Mouse (Mus musculus) cerebellum, adult 2 months (tissue): Measurements from ENCODE around the gene Atoh1. TPM values are rescaled to one million over a fixed set of nuclear protein-coding genes. Genes with fewer than 3 reads are reported as not detected.

Source experiments
- DNase-seq, 2 experiments: peaks; one replicate each; pipeline ENCODE4 v3.0.0; 2021
- H3K27ac ChIP-seq: fragments of 200-500 bp; 2 replicates; pipeline ENCODE4 v1.5.1; 2012; ENCODE audit warnings: low read length, control low read depth, inconsistent platforms; ENCODE audit not compliant: insufficient read depth
- H3K27me3 ChIP-seq: fragments of 200-500 bp; 2 replicates; pipeline ENCODE4 v1.6.1; 2012; ENCODE audit warnings: inconsistent platforms, mild to moderate bottlenecking, low read length, moderate library complexity; ENCODE audit not compliant: control insufficient read depth, insufficient read depth
- H3K4me1 ChIP-seq: fragments of 200-500 bp; 2 replicates; pipeline ENCODE4 v1.6.1; 2011; ENCODE audit warnings: low read length; ENCODE audit not compliant: control insufficient read depth, insufficient read depth
- H3K4me3 ChIP-seq: fragments of 200-500 bp; replicated peaks from 2 replicates; pipeline ENCODE3; 2011; ENCODE audit warnings: mild to moderate bottlenecking, low read depth, low read length, control low read depth; ENCODE audit not compliant: insufficient read depth
- CTCF ChIP-seq: fragments of 200-500 bp; IDR thresholded peaks from 2 replicates; pipeline ENCODE4 v1.5.1; 2011; ENCODE audit warnings: low read depth, mild to moderate bottlenecking, control low read depth, low read length, moderate library complexity, borderline replicate concordance; ENCODE audit not compliant: insufficient read depth
- POLR2A ChIP-seq: fragments of 200-500 bp; IDR thresholded peaks from 2 replicates; pipeline ENCODE4 v1.6.1; 2011; ENCODE audit warnings: low read length, control low read depth, borderline replicate concordance; ENCODE audit not compliant: insufficient read depth
- WGBS: fragments of 180-500 bp; shearing (Covaris S2); methylation state at CpG from one replicate; pipeline ENCODE4 v1.1.7; 2018; 5-methylcytosine and 5-hydroxymethylcytosine counted together
- polyA plus RNA-seq: library from polyadenylated mRNA; depleted of rRNA; stranded (reverse); fragments of >200 nt; gene quantifications from 2 replicates; pipeline ENCODE4 v1.2.3, GENCODE M21; 2012

The Atoh1 gene
- polyA plus RNA-seq, 1 experiment = 0.05 TPM

DNA sequence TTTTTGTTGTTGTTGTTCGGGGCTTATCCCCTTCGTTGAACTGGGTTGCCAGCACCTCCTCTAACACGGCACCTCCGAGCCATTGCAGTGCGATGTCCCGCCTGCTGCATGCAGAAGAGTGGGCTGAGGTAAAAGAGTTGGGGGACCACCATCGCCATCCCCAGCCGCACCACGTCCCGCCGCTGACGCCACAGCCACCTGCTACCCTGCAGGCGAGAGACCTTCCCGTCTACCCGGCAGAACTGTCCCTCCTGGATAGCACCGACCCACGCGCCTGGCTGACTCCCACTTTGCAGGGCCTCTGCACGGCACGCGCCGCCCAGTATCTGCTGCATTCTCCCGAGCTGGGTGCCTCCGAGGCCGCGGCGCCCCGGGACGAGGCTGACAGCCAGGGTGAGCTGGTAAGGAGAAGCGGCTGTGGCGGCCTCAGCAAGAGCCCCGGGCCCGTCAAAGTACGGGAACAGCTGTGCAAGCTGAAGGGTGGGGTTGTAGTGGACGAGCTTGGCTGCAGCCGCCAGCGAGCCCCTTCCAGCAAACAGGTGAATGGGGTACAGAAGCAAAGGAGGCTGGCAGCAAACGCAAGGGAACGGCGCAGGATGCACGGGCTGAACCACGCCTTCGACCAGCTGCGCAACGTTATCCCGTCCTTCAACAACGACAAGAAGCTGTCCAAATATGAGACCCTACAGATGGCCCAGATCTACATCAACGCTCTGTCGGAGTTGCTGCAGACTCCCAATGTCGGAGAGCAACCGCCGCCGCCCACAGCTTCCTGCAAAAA is 496 bp downstream of the Atoh1 start:
- Histone ChIP-seq H3K4me1 (peaks cover 9% of the 10 kb centered on the region), H3K4me3 (peak overlapping the region; percentile 11), H3K27ac (no peak overlapping the region), H3K27me3 (peaks cover 11% of the 10 kb centered on the region; the same call in 1 of the 2 replicates)
- DNase-seq = peak in 1 of 2 experiments; percentile 37
- TF ChIP-seq CTCF = no peak
- no peak for TF ChIP-seq POLR2A
- WGBS = under 1% methylated on average over 53 of the region's 53 CpGs

DNA sequence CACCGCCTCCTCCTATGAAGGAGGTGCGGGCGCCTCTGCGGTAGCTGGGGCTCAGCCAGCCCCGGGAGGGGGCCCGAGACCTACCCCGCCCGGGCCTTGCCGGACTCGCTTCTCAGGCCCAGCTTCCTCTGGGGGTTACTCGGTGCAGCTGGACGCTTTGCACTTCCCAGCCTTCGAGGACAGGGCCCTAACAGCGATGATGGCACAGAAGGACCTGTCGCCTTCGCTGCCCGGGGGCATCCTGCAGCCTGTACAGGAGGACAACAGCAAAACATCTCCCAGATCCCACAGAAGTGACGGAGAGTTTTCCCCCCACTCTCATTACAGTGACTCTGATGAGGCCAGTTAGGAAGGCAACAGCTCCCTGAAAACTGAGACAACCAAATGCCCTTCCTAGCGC is 1.1 kb downstream of the Atoh1 start:
- peak in 1 of 2 experiments; percentile 32 for DNase-seq
- TF ChIP-seq POLR2A (no peak), CTCF (no peak)
- 2% methylated on average over 19 of the region's 19 CpGs for WGBS
- peaks cover 9% of the 10 kb centered on the region for H3K4me1 ChIP-seq
- no peak overlapping the region for H3K4me3 ChIP-seq
- no peak overlapping the region for H3K27ac ChIP-seq
- H3K27me3 ChIP-seq = peaks cover 13% of the 10 kb centered on the region; the same call in 1 of the 2 replicates

DNA sequence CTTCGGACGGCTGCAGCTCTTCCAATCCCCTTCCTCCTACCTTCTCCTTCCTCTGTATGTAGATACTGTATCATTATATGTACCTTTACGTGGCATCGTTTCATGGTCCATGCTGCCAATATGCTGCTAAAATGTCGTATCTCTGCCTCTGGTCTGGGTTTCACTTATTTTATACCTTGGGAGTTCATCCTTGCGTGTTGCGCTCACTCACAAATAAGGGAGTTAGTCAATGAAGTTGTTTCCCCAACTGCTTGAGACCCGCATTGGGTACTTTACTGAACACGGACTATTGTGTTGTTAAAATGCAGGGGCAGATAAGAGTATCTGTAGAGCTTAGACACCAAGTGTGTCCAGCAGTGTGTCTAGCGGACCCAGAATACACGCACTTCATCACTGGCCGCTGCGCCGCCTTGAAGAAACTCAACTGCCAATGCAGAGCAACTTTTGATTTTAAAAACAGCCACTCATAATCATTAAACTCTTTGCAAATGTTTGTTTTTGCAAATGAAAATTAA is 1.6 kb downstream of the Atoh1 start:
- no peak for DNase-seq
- Histone ChIP-seq H3K4me1 (peaks cover 9% of the 10 kb centered on the region), H3K27ac (no peak overlapping the region), H3K4me3 (no peak overlapping the region), H3K27me3 (peaks cover 13% of the 10 kb centered on the region; the same call in 1 of the 2 replicates)
- TF ChIP-seq CTCF (no peak), POLR2A (no peak)
- 12% methylated on average over 14 of the region's 14 CpGs for WGBS

DNA sequence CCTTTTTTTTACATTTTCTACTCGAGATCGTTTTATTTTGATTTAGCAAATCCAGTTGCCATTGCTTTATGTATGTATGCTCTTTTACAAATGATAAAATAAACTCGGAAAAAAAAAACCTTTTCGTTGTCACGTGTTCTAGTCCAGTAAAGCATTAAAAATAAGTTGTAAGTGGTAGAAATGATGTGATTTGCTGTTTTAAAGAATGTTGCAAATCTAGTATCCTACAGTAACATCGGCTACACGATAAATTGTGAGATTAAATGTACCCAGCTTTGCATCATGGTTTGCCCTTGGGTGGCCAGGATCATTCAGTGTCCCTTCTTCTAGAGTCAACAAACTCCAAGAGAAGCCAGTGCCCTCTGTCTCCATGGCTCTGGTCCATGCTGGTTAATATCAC is 2.2 kb downstream of the Atoh1 start:
- Histone ChIP-seq H3K27me3 (peaks cover 13% of the 10 kb centered on the region; the same call in 1 of the 2 replicates), H3K27ac (no peak overlapping the region), H3K4me1 (peaks cover 9% of the 10 kb centered on the region), H3K4me3 (no peak overlapping the region)
- DNase-seq = no peak
- TF ChIP-seq CTCF (no peak), POLR2A (no peak)
- 11% methylated on average over 7 of the region's 7 CpGs for WGBS

DNA sequence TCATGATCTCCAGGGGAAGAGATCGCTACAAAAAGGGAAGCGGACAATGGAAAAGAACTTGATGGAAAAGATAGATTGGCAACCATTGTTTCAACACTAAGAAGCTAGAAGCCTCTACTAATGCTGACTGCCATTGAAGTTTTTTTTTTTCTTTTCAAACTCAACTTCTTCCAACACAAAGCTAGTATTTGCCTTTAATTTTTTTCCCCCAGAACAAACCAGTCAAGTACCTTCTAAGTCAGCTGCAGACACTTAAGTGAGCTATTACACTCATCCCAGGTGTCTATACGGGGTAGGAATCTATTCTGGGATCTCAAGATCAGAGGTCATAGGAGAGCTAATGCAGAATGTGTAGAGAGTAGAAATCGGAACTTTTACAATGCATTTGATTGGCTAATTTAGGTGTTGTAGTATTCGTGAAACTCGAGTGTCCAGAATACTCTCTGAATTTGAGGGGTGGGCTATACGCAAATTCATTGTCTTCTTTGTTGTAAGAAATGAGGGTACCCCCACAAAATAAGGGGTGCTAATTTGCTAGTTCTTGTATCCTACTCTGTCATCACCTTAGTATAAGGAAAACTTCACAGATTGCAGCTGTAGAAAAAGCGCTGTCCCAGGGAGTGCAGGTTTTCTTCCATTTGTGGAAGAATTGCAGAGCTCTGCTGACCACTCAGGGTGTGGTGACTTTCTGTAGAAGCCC is 2.8 kb downstream of the Atoh1 start:
- TF ChIP-seq POLR2A (no peak), CTCF (no peak)
- H3K4me1 ChIP-seq = peaks cover 9% of the 10 kb centered on the region
- H3K27ac ChIP-seq = no peak overlapping the region

DNA sequence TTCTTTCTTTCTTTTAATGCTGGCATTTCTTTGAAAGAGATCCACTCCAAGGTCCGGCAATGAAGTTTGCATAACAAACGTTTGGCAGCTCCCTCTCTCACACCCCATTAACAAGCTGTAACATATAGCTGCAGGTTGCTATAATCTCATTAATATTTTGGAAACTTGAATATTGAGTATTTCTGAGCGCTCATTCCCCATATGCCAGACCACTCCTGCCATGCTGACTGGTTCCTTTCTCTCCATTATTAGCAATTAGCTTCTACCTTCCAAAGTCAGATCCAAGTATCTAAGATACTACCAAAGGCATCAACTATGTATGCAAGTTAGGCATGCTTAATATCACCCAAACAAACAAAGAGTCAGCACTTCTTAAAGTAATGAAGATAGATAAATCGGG is 4.4 kb downstream of the Atoh1 start:
- H3K27me3 ChIP-seq = peaks cover 13% of the 10 kb centered on the region; the same call in 1 of the 2 replicates
- WGBS = 9% methylated on average over 4 of the region's 4 CpGs
- no peak for DNase-seq
- peaks cover 5% of the 10 kb centered on the region; the same call in 1 of the 2 replicates for H3K4me1 ChIP-seq
- no peak overlapping the region for H3K4me3 ChIP-seq
- no peak overlapping the region for H3K27ac ChIP-seq
- no peak for TF ChIP-seq CTCF
- TF ChIP-seq POLR2A = no peak

More for the DNA sequence above, 2.8 kb downstream of the Atoh1 start:
- WGBS = 11% methylated on average over 8 of the region's 8 CpGs
- no peak for DNase-seq
- no peak overlapping the region for H3K4me3 ChIP-seq
- H3K27me3 ChIP-seq = peaks cover 13% of the 10 kb centered on the region; the same call in 1 of the 2 replicates

DNA sequence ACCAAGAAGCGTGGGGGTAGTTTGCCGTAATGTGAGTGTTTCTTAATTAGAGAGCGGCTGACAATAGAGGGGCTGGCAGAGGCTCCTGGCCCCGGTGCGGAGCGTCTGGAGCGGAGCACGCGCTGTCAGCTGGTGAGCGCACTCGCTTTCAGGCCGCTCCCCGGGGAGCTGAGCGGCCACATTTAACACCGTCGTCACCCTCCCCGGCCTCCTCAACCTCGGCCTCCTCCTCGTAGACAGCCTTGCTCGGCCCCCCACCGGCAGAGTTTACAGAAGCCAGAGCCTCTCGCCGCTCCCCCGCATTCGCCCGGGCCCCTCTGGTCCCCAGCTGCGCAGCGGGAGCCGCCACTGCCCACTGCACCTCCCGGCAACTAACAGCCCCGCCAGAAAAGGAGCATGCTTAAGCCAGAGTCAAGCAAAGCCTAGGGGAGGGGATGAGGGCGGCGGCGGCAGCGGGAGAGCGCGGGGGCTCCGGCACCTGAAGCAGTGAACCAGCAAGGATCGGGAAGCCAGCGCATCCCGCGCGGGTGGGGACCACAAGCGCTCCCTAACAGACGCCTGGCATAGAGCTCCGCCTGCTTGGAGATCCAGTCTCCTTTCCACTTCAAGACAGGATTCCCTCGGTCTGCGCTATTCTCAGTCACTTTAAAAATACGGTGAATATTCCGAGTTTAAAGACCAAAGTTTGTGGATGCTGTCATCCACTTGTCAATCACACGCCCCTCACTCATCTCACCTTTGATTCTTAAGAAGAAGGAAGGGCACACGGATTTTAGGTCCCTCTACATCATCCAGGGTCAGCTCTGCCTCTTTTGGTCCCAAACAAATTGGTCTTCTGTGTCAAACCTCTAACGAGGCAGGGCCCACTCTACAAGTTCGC is 5.8 kb downstream of the Atoh1 start:
- Histone ChIP-seq H3K4me3 (peak overlapping the region; percentile 30), H3K4me1 (peaks cover 2% of the 10 kb centered on the region; the same call in 1 of the 2 replicates), H3K27me3 (peaks cover 10% of the 10 kb centered on the region; the same call in 1 of the 2 replicates), H3K27ac (no peak overlapping the region)
- peak in 1 of 2 experiments; percentile 24 for DNase-seq
- WGBS = 3% methylated on average over 54 of the region's 54 CpGs
- TF ChIP-seq CTCF = no peak
- TF ChIP-seq POLR2A = no peak
